Mouse (Mus musculus) heart, adult 2 months (tissue): ENCODE results near the gene Fam174a. TPM values are rescaled to one million over a fixed set of nuclear protein-coding genes. Genes with fewer than 3 reads are reported as not detected.

Experiments
- DNase-seq, 2 experiments: peaks; one replicate each; pipeline ENCODE4 v3.0.0; 2021
- H3K27ac ChIP-seq: fragments of 200-600 bp; 2 replicates; pipeline ENCODE4 v1.8.1; 2022
- H3K27me3 ChIP-seq: fragments of 200-500 bp; 2 replicates; pipeline ENCODE4 v1.6.1; 2012; ENCODE audit warnings: mild to moderate bottlenecking, low read length, inconsistent platforms, mixed read lengths; ENCODE audit not compliant: control insufficient read depth, insufficient read depth
- H3K36me3 ChIP-seq: fragments of 200-500 bp; 2 replicates; pipeline ENCODE4 v1.6.1; 2012; ENCODE audit warnings: low read length, inconsistent platforms; ENCODE audit not compliant: control insufficient read depth, insufficient read depth
- H3K4me1 ChIP-seq: fragments of 200-500 bp; 2 replicates; pipeline ENCODE4 v1.6.1; 2011; ENCODE audit warnings: low read length; ENCODE audit not compliant: control insufficient read depth, insufficient read depth
- H3K4me3 ChIP-seq: fragments of 200-600 bp; 2 replicates; pipeline ENCODE4 v1.8.1; 2022
- H3K79me2 ChIP-seq: fragments of 200-500 bp; replicated peaks from 2 replicates; pipeline ENCODE4 v1.6.1; 2012; ENCODE audit warnings: mild to moderate bottlenecking, inconsistent platforms, low read length, moderate library complexity, mixed read lengths; ENCODE audit not compliant: control insufficient read depth, insufficient read depth
- H3K9ac ChIP-seq: fragments of 200-500 bp; 2 replicates; pipeline ENCODE4 v1.6.1; 2012; ENCODE audit warnings: low read depth, mild to moderate bottlenecking, control low read depth, inconsistent platforms, low read length, mixed read lengths
- CTCF ChIP-seq: fragments of 200-600 bp; IDR thresholded peaks from 2 replicates; pipeline ENCODE4 v1.8.1; 2022; ENCODE audit warnings: antibody characterized with exemption, mild to moderate bottlenecking, moderate library complexity
- EP300 ChIP-seq: fragments of 200-500 bp; IDR thresholded peaks from 2 replicates; pipeline ENCODE4 v1.6.1; 2011; ENCODE audit warnings: low read depth, low read length, control low read depth; ENCODE audit not compliant: insufficient read depth
- POLR2A ChIP-seq: fragments of 200-500 bp; IDR thresholded peaks from 2 replicates; pipeline ENCODE4 v1.6.1; 2011; ENCODE audit warnings: mild to moderate bottlenecking, low read depth, low read length, control low read depth; ENCODE audit not compliant: insufficient read depth
- WGBS: fragments of 180-500 bp; shearing (Covaris S2); methylation state at CpG from one replicate; pipeline ENCODE4 v1.1.7; 2018; 5-methylcytosine and 5-hydroxymethylcytosine counted together
- intact Hi-C: fragments of 180-260 bp; cut with DNase I; formaldehyde crosslinking; loops from one replicate; pipeline ENCODE4 v1.15.1; 2025
- long read RNA-seq: library from polyadenylated mRNA; stranded (forward); transcript quantifications from one replicate; pipeline ENCODE4 v2.0.0, GENCODE M21; 2021
- polyA plus RNA-seq: library from polyadenylated mRNA; depleted of rRNA; stranded (reverse); fragments of >200 nt; gene quantifications from 2 replicates; pipeline ENCODE4 v1.2.3, GENCODE M21; 2012; rRNA removed
- total RNA-seq, 2 experiments: library from RNA; stranded (reverse); gene quantifications; 2 replicates each; pipeline ENCODE4 v1.2.3; 2021

Fam174a gene
- total RNA-seq (10 to 100 TPM; 23.1 to 30.5 TPM), polyA plus RNA-seq (15.0 and 16.0 TPM in 2 replicates)
- long read RNA-seq, transcript Fam174a-201 (3 exons, 2,112 nt), result major isoform, 45 of 48 reads
- long read RNA-seq, partial matches to known transcripts, result 3 of 48 reads
- long read RNA-seq, other reads (novel, unspliced or antisense), result 0 of 48 reads

DNA sequence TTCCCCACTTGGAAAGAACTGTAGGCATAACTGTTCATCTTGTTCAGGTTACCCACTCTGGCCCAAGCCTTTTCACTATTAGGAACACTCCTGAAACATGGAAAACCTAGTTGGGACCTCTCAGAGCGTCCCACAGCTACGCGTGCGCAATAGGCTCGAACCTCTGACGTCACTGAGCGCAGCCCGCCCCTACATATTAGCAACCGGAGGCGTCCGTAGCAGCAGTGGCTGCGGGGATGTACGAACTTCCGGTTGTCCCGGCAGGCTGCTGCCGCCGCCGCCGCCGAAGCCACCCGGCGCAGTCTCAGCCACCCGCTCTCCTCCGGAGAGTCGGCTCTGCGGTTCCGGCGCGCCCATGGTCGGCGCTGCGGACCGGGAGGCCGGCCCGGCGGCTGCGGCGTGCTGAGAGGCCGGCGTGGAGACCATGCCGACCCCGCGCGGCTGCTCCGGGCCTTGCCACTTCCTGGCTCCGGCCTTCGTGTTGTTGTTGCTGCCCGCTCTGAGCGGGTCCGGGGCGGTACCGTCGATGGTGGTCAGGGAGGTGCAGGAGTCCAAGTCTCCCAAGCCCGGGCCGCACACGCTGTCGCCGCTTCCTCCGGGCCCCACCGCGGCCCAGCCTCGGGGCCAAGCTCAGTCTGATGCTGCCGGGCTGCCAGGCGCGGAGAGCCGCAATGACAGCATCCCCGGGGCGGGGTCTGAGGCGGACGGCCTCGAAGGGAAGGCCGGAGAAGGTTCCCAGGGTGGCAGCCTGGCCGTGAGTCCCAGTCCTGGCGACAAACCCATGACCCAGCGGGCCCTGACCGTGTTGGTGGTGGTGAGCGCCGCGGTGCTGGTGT is at the start of gene Fam174a:
Gene Fam174a (plus strand): TSS at position 231 of the 836 bp plus-strand sequence.
- peak; percentile 78 for TF ChIP-seq POLR2A
- TF ChIP-seq EP300, result no peak
- peak; percentile 32; the same call in 1 of the 2 replicates for TF ChIP-seq CTCF
- H3K9ac ChIP-seq, result peak within 1 kb of the TSS; percentile 84
- no peaks in the 10 kb centered on the region; the same call in 1 of the 2 replicates for H3K79me2 ChIP-seq
- WGBS, result under 1% methylated on average over 79 of the region's 79 CpGs
- intact Hi-C loops, result loop anchor here (2.0 to 5.0 kb wide), 3 partner anchors 139 to 449 kb away; partner anchors contain the start of gene St8sia4
- no peaks in the 10 kb centered on the region for H3K27me3 ChIP-seq
- peaks cover 12% of the 10 kb centered on the region for H3K36me3 ChIP-seq
- H3K4me3 ChIP-seq, result peak within 1 kb of the TSS; percentile 77
- peak within 1 kb of the TSS; percentile 81 for H3K27ac ChIP-seq
- H3K4me1 ChIP-seq, result peaks cover 9% of the 10 kb centered on the region
- DNase-seq, result peak; percentile 95

DNA sequence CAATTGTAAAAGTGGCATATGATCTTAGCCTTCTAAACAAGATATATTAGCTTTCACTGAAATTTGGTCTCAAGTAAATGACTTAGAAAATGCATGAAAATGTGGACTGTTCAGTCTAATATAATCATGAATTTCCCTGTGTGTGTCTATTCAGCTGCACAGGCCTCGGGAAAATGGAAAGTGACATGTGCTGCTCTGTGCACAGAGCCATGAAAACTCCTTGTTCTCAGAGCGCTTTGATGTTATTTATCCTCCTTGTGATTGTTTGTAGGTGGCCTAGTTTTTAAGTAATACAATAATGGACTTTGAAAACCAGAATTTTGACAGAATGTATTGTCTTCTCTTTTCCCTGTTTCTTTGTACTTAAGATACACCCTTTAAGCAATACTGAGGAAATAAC is 49.6 kb upstream of the Fam174a start:
- no peaks in the 10 kb centered on the region for H3K4me1 ChIP-seq
- intact Hi-C loops, result no loop called here
- no peak overlapping the region for H3K9ac ChIP-seq
- H3K36me3 ChIP-seq, result no peaks in the 10 kb centered on the region
- 77% methylated on average over 2 of the region's 2 CpGs for WGBS
- H3K27ac ChIP-seq, result no peak overlapping the region
- no peaks in the 10 kb centered on the region for H3K79me2 ChIP-seq
- no peak overlapping the region for H3K4me3 ChIP-seq
- TF ChIP-seq EP300 (no peak), POLR2A (no peak), CTCF (no peak)
- H3K27me3 ChIP-seq, result no peaks in the 10 kb centered on the region
- DNase-seq, result no peak

DNA sequence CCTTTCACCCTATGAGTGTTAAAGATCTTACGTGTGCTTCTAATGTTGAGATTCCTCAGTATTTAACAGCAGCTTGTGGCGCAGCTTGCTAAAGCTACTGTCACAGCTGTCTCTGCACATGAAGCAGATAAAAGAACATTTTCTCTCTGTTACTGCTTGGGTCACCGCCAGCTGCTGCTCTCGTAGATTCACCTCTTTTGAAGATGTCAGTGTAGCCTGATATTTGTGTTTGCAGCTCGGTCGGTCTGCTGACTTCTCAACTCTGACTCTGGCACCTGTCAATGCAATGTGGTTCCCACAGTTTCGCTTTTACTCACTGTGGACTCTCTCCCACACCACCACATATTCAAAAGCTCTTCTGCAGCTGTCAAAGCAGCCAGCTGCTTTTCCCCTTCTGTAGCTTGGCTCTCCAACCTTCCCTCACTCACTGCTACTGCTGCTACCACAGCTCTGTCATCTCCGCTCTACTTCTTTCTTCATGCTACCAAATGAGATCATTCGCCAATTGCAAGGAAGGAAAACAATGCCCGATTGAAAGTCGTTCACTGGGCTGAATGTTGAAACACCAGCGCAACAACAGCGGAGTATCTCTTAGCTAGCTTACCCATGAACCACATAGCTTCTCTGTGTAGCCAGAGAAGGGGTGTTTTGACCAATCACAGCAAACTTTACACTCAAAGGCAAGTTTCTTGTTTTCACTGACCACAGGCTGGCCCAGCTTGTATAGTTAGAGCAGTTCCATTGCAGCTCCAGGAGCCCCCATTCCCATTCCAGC is 45.3 kb upstream of the Fam174a start:
- intact Hi-C loops, result no loop called here
- no peak overlapping the region for H3K9ac ChIP-seq
- H3K79me2 ChIP-seq, result no peaks in the 10 kb centered on the region
- no peak for TF ChIP-seq POLR2A
- TF ChIP-seq EP300, result no peak
- no peak for TF ChIP-seq CTCF
- no peaks in the 10 kb centered on the region for H3K4me1 ChIP-seq
- no peak overlapping the region for H3K27ac ChIP-seq
- DNase-seq, result peak in 1 of 2 experiments; percentile 6
- no peaks in the 10 kb centered on the region for H3K36me3 ChIP-seq
- WGBS, result 59% methylated on average over 13 of the region's 13 CpGs
- no peaks in the 10 kb centered on the region for H3K27me3 ChIP-seq
- H3K4me3 ChIP-seq, result no peak overlapping the region

DNA sequence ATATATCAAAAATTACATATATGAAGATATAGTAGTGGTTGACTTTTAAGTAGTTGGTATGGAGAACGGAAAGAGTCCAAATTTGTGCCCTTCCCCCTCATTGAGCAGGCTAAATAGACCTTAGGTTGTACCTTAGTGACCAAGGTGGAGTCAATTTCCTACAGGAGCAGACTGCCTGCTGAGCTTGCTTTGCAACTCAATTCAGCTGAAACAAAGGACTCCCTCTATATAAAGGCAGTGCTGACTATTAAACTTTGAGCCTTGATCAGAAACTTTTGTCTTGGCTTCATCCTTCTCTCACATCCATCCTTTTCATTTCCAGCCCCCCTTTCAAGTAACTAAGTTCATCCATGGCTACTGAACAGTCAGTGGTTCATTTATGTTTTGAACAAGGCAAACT is 40.1 kb upstream of the Fam174a start:
- Histone ChIP-seq H3K36me3 (no peaks in the 10 kb centered on the region), H3K79me2 (no peaks in the 10 kb centered on the region), H3K27ac (no peak overlapping the region), H3K4me1 (no peaks in the 10 kb centered on the region), H3K9ac (no peak overlapping the region), H3K4me3 (no peak overlapping the region), H3K27me3 (no peaks in the 10 kb centered on the region)
- DNase-seq, result no peak
- intact Hi-C loops, result no loop called here
- no peak for TF ChIP-seq EP300
- no peak for TF ChIP-seq CTCF
- WGBS, result 55% methylated on average over 1 of the region's 1 CpGs

DNA sequence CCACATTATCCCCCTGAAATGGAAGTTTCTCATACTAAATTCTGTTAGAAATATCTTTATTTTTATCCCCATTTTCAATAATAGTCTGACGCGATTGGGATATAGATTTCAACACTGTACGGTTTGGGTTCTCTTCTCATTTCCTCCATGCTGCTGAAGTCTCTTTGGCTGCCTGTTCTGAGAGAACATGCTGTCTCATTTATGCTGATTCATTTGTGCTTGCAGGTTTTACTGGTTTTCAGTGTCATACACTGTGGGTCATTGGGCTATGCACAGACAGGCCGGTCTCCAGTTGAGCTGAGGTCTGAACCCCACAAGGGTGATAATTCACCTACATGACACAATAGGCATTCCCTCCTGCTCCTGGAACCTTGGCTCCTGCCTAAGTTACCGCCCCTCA is 5.1 kb upstream of the Fam174a start:
- intact Hi-C loops, result no loop called here
- no peak overlapping the region for H3K27ac ChIP-seq
- H3K4me3 ChIP-seq, result no peak overlapping the region
- H3K9ac ChIP-seq, result no peak overlapping the region
- peaks cover 3% of the 10 kb centered on the region; the same call in 1 of the 2 replicates for H3K4me1 ChIP-seq
- TF ChIP-seq EP300, result no peak
- no peak for TF ChIP-seq POLR2A
- TF ChIP-seq CTCF, result no peak
- H3K36me3 ChIP-seq, result no peaks in the 10 kb centered on the region
- no peaks in the 10 kb centered on the region for H3K27me3 ChIP-seq
- WGBS, result 78% methylated on average over 5 of the region's 5 CpGs
- no peak for DNase-seq
- no peaks in the 10 kb centered on the region for H3K79me2 ChIP-seq
